Mouse (Mus musculus) Muller cell, postnatal 12 days (primary cell): ENCODE measurements around the gene Tm7sf3.

Experiments
- DNase-seq: peaks from one replicate; pipeline ENCODE4 v3.0.0-alpha.2; 2015; ENCODE audit errors: inconsistent ontology term

Tm7sf3 gene

GRCm38 (mm10) chr6:146660591-146660990 is 18.0 kb upstream of the Tm7sf3 start:
- peak; percentile 16 for DNase-seq

GRCm38 (mm10) chr6:146653197-146653596 is 10.6 kb upstream of the Tm7sf3 start:
- no peak for DNase-seq

GRCm38 (mm10) chr6:146651431-146651830 is 8.8 kb upstream of the Tm7sf3 start:
- DNase-seq = no peak

GRCm38 (mm10) chr6:146650013-146650412 is 7.4 kb upstream of the Tm7sf3 start:
- no peak for DNase-seq

GRCm38 (mm10) chr6:146643184-146643570 is 553 bp upstream of the Tm7sf3 start:
- no peak for DNase-seq

- no peak for DNase-seq
These were observed 908 bp downstream of the Tm7sf3 start for GRCm38 (mm10) chr6:146641621-146642210.

- DNase-seq = no peak
These were observed 1.6 kb downstream of the Tm7sf3 start for GRCm38 (mm10) chr6:146640991-146641390.

- no peak for DNase-seq
These were observed 2.3 kb downstream of the Tm7sf3 start for GRCm38 (mm10) chr6:146640068-146640965.

- DNase-seq = no peak
These were observed 6.1 kb downstream of the Tm7sf3 start for GRCm38 (mm10) chr6:146636482-146636881.

GRCm38 (mm10) chr6:146634759-146635606 is 7.6 kb downstream of the Tm7sf3 start:
- peak; percentile 35 for DNase-seq

GRCm38 (mm10) chr6:146634015-146634722 is 8.5 kb downstream of the Tm7sf3 start:
- peak; percentile 92 for DNase-seq

- peak; percentile 76 for DNase-seq
These were observed 9.0 kb downstream of the Tm7sf3 start for GRCm38 (mm10) chr6:146633629-146634014.

GRCm38 (mm10) chr6:146633097-146633496 is 9.5 kb downstream of the Tm7sf3 start:
- DNase-seq = peak; percentile 14

- no peak for DNase-seq
These were observed 10.2 kb downstream of the Tm7sf3 start for GRCm38 (mm10) chr6:146632403-146632802.

GRCm38 (mm10) chr6:146631847-146632246 is 10.8 kb downstream of the Tm7sf3 start:
- no peak for DNase-seq

- peak; percentile 56 for DNase-seq
These were observed 11.7 kb downstream of the Tm7sf3 start for GRCm38 (mm10) chr6:146630961-146631360.

- DNase-seq = no peak
These were observed 12.6 kb downstream of the Tm7sf3 start for GRCm38 (mm10) chr6:146629781-146630756.

- no peak for DNase-seq
These were observed 14.5 kb downstream of the Tm7sf3 start for GRCm38 (mm10) chr6:146628123-146628522.

GRCm38 (mm10) chr6:146616670-146617069 is 26.0 kb downstream of the Tm7sf3 start:
- DNase-seq = no peak

- DNase-seq = no peak
These were observed 26.7 kb downstream of the Tm7sf3 start for GRCm38 (mm10) chr6:146615891-146616290.
